Mouse (Mus musculus): ENCODE measurements at regions not wholly inside any gene's neighbourhood (a gene's known extent, or its start where the extent isn't known, plus 50 kb on each side); places are given as distances from the start of the nearest gene placed in this dataset.

DNA sequence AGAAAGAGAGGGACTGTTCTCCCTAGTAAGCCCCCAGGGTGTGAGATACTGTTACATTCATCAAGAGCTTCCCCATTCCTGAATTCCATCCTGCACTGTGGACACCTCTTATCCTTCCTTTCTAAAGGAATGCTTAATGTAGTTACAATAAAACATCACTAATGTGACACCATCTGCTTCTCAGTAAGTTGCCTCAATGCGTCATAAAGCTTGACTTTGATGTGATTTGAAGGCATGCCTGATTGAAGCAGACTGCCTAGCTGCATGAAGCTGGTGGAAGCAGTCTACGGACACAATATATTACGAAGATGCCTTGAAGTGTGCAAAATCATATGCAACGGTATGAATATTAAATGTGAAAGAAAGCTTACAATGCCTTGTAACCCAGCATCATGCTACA, 65.6 kb upstream of the Cd180 start:
- DNase-seq (ENCODE audit: extremely low spot score, low read depth, low spot score) = no peak

- DNase-seq (ENCODE audit: extremely low spot score, low read depth, low spot score) = no peak
Observed at GRCm38 (mm10) chr13:102629176-102629575, 64.2 kb upstream of the Cd180 start.

DNA sequence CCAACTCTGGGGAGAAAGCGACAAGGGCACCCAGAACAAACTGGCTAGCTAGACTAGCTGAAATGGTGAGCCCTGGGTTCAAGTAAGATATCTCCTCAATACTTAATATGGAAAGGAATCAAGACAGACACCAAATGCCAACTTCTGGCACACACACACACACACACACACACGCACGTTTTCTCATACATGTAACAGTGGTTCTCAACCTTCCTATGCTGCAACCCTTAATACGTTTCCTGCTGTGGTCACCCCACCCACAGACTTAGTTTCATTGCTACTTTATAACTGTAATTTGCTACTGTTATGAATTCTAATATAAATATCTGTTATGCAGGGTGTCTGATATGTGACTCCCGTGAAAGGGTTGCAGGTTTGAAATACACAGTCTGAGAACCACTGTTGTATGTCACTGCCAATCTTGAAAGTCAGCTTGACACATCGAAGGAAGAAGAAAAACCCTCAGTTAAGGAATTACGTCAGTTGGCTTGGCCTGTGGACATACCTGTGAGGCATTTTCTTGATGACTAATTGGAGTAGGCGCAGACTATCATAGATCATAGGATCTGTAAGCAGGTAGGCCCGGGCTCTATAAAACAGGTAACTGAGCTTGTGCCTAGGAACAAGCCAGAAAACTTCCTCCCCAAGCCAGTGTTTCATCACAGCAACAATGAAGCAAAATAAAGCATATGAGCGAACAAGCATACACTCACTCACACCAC, 59.0 kb upstream of the Cd180 start:
- no peak for DNase-seq (ENCODE audit: extremely low spot score, low read depth, low spot score)

DNA sequence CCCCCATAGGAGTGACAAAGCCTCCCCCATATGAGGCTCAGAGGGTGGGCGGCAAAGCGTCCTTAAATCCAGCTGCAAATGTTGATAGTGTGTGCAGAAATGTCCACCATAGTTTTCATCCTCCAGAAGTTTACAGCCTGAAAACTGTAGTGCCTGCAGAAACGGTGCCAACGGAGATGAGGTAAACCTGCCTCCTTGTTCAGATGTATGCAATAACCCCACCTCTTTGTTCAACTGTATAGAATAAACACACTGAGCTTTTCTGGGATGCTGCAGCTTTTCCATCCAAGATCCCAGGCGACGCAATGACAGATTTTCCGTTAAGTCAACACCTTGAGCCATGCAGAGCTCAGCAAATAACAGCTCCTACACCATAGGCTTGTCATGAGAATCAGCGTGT, 57.3 kb upstream of the Cd180 start:
- no peak for DNase-seq (ENCODE audit: extremely low spot score, low read depth, low spot score)

DNA sequence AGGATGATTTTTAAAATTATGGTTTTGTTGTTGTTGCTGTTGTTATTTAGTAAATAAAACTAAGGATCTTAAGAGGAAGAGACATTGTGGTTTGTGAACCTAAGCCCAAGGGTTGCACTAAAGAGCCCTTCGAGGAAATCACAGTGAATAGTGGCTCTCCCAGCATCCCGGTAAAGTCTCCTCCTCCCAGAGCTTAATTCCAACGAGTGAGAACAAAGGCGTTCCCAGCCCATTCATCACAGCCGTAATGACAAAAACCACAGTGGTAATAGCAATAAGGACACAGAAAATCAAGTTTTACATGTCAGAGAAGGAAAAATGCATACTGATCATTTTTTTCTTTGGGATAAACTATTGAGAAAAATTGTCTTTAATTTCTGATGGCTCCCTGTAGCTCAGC, 56.3 kb upstream of the Cd180 start:
- DNase-seq (ENCODE audit: extremely low spot score, low read depth, low spot score) = no peak

- DNase-seq (ENCODE audit: extremely low spot score, low read depth, low spot score) = no peak
Observed at GRCm38 (mm10) chr13:102639651-102640050, 53.7 kb upstream of the Cd180 start.

DNA sequence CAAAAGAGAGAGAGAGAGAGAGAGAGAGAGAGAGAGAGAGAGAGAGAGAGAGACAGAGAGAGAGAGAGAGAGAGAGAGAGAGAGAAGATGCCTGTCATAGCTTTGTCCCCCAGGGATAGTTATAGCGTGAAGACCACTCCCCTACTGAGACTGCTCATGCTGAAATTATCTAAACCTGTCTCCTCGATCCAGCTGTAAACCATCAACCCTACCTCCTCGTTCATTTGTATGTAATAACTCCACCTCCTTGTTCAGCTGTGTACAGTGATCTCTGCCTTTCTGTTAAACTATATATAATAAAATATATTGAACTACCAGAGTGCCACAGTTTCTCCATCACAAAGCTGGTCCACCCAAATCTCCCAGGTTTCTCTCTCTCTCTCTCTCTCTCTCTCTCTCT, 53.2 kb upstream of the Cd180 start:
- DNase-seq (ENCODE audit: extremely low spot score, low read depth, low spot score) = no peak
